Mouse (Mus musculus): ENCODE results near the gene 2210408I21Rik. TPM values are rescaled to one million over a fixed set of nuclear protein-coding genes. Genes with fewer than 3 reads are reported as not detected.
"Not testable (repeated sequence)": the region's sequence is repeated elsewhere in the genome, so short reads cannot be mapped to it uniquely, and the experiment has no call there.

Gene 2210408I21Rik
- 11.7 and 12.0 TPM in 2 replicates for polyA plus RNA-seq (2016; fragmentation: Nextera tagmentation; extraction: Ambion mirVana)

GRCm38 (mm10) chr13:77134931-77135620 is at the start of gene 2210408I21Rik, which contains the start of gene Slf1:
Gene 2210408I21Rik (plus strand): TSS chr13:77135540.
Gene Slf1 (minus strand): TSS chr13:77135473.
- Histone ChIP-seq H3K27me3 (no peaks in the 10 kb centered on the region), H3K9ac (replicated peaks) (peak within 1 kb of the TSS; percentile 92), H3K27ac (peak within 1 kb of the TSS; percentile 97), H3K4me2 (peak within 1 kb of the TSS; percentile 65), H3K36me3 (no peaks in the 10 kb centered on the region), H3K4me1 (replicated peaks) (peaks cover 5% of the 10 kb centered on the region; the same call in 1 of the 2 replicates), H3K9me3 (no peaks in the 10 kb centered on the region), H3K4me3 (replicated peaks) (peak within 1 kb of the TSS; percentile 94)
- under 1% methylated on average over 65 of the region's 65 CpGs for WGBS
- ATAC-seq (ENCODE audit: insufficient number of reproducible peaks, insufficient read depth, low FRiP score, low TSS enrichment, low read depth): peak; percentile 96

GRCm38 (mm10) chr13:77092876-77093275 is 42.5 kb upstream of the 2210408I21Rik start:
- H3K4me2 ChIP-seq; H3K4me1 ChIP-seq (replicated peaks); H3K4me3 ChIP-seq (replicated peaks); H3K9ac ChIP-seq (replicated peaks); H3K9me3 ChIP-seq; ATAC-seq (ENCODE audit: insufficient number of reproducible peaks, insufficient read depth, low FRiP score, low TSS enrichment, low read depth); H3K27ac ChIP-seq; H3K27me3 ChIP-seq: not testable (repeated sequence)
- peaks cover 34% of the 10 kb centered on the region for H3K36me3 ChIP-seq
- WGBS: 97% methylated on average over 1 of the region's 1 CpGs

- H3K4me3 ChIP-seq (replicated peaks): no peak overlapping the region
- no peak overlapping the region for H3K4me2 ChIP-seq
- ATAC-seq (ENCODE audit: insufficient number of reproducible peaks, insufficient read depth, low FRiP score, low TSS enrichment, low read depth): no peak
- H3K4me1 ChIP-seq (replicated peaks): no peaks in the 10 kb centered on the region
- H3K9ac ChIP-seq (replicated peaks): no peak overlapping the region
- H3K27ac ChIP-seq: no peak overlapping the region
- H3K9me3 ChIP-seq: no peaks in the 10 kb centered on the region
- no peaks in the 10 kb centered on the region for H3K27me3 ChIP-seq
- H3K36me3 ChIP-seq: peaks cover 11% of the 10 kb centered on the region
These were observed 27.6 kb upstream of the 2210408I21Rik start for GRCm38 (mm10) chr13:77107734-77108133.

GRCm38 (mm10) chr13:77118695-77119094 is 16.6 kb upstream of the 2210408I21Rik start:
- Histone ChIP-seq H3K27ac (no peak overlapping the region), H3K9ac (replicated peaks) (no peak overlapping the region), H3K4me2 (no peak overlapping the region), H3K4me1 (replicated peaks) (no peaks in the 10 kb centered on the region), H3K4me3 (replicated peaks) (no peak overlapping the region), H3K27me3 (no peaks in the 10 kb centered on the region), H3K36me3 (peaks cover 10% of the 10 kb centered on the region), H3K9me3 (no peaks in the 10 kb centered on the region)
- no peak for ATAC-seq (ENCODE audit: insufficient number of reproducible peaks, insufficient read depth, low FRiP score, low TSS enrichment, low read depth)
- WGBS: 94% methylated on average over 4 of the region's 4 CpGs

GRCm38 (mm10) chr13:77125159-77125558 is 10.2 kb upstream of the 2210408I21Rik start:
- Histone ChIP-seq H3K4me3 (replicated peaks) (no peak overlapping the region), H3K9ac (replicated peaks) (no peak overlapping the region), H3K36me3 (peaks cover 18% of the 10 kb centered on the region), H3K4me2 (no peak overlapping the region), H3K27me3 (no peaks in the 10 kb centered on the region), H3K9me3 (no peaks in the 10 kb centered on the region), H3K27ac (no peak overlapping the region), H3K4me1 (replicated peaks) (no peaks in the 10 kb centered on the region)
- no peak for ATAC-seq (ENCODE audit: insufficient number of reproducible peaks, insufficient read depth, low FRiP score, low TSS enrichment, low read depth)
- WGBS: 94% methylated on average over 3 of the region's 3 CpGs

GRCm38 (mm10) chr13:77128240-77128639 is 7.1 kb upstream of the 2210408I21Rik start:
- ATAC-seq (ENCODE audit: insufficient number of reproducible peaks, insufficient read depth, low FRiP score, low TSS enrichment, low read depth): no peak
- Histone ChIP-seq H3K27ac (no peak overlapping the region), H3K4me1 (replicated peaks) (no peaks in the 10 kb centered on the region), H3K27me3 (no peaks in the 10 kb centered on the region), H3K4me2 (no peak overlapping the region), H3K4me3 (replicated peaks) (no peak overlapping the region), H3K36me3 (peaks cover 18% of the 10 kb centered on the region), H3K9me3 (no peaks in the 10 kb centered on the region), H3K9ac (replicated peaks) (no peak overlapping the region)
- WGBS: 92% methylated on average over 2 of the region's 2 CpGs

- no peaks in the 10 kb centered on the region for H3K27me3 ChIP-seq
- no peak overlapping the region for H3K4me2 ChIP-seq
- H3K4me3 ChIP-seq (replicated peaks): no peak overlapping the region
- no peak for ATAC-seq (ENCODE audit: insufficient number of reproducible peaks, insufficient read depth, low FRiP score, low TSS enrichment, low read depth)
- peaks cover 2% of the 10 kb centered on the region; the same call in 1 of the 2 replicates for H3K4me1 ChIP-seq (replicated peaks)
- no peaks in the 10 kb centered on the region for H3K36me3 ChIP-seq
- no peak overlapping the region for H3K9ac ChIP-seq (replicated peaks)
- H3K27ac ChIP-seq: no peak overlapping the region
- 86% methylated on average over 2 of the region's 2 CpGs for WGBS
- no peaks in the 10 kb centered on the region for H3K9me3 ChIP-seq
These were observed 4.2 kb upstream of the 2210408I21Rik start for GRCm38 (mm10) chr13:77131132-77131531.

GRCm38 (mm10) chr13:77135621-77135981 is 261 bp downstream of the 2210408I21Rik start:
- Histone ChIP-seq H3K9ac (replicated peaks) (peak overlapping the region; percentile 92), H3K27ac (peak overlapping the region; percentile 97), H3K36me3 (no peaks in the 10 kb centered on the region), H3K9me3 (no peaks in the 10 kb centered on the region), H3K4me2 (peak overlapping the region; percentile 65), H3K4me1 (replicated peaks) (peaks cover 5% of the 10 kb centered on the region; the same call in 1 of the 2 replicates), H3K4me3 (replicated peaks) (peak overlapping the region; percentile 94), H3K27me3 (no peaks in the 10 kb centered on the region)
- WGBS: 2% methylated on average over 11 of the region's 11 CpGs
- ATAC-seq (ENCODE audit: insufficient number of reproducible peaks, insufficient read depth, low FRiP score, low TSS enrichment, low read depth): peak; percentile 61

GRCm38 (mm10) chr13:77140890-77141289 is 5.5 kb downstream of the 2210408I21Rik start:
- H3K9ac ChIP-seq (replicated peaks): no peak overlapping the region
- H3K36me3 ChIP-seq: no peaks in the 10 kb centered on the region
- no peak overlapping the region for H3K4me2 ChIP-seq
- ATAC-seq (ENCODE audit: insufficient number of reproducible peaks, insufficient read depth, low FRiP score, low TSS enrichment, low read depth): no peak
- WGBS: 90% methylated on average over 2 of the region's 2 CpGs
- H3K27ac ChIP-seq: no peak overlapping the region
- H3K4me1 ChIP-seq (replicated peaks): peaks cover 5% of the 10 kb centered on the region; the same call in 1 of the 2 replicates
- no peaks in the 10 kb centered on the region for H3K9me3 ChIP-seq
- no peaks in the 10 kb centered on the region for H3K27me3 ChIP-seq
- no peak overlapping the region for H3K4me3 ChIP-seq (replicated peaks)

GRCm38 (mm10) chr13:77177931-77178330 is 42.6 kb downstream of the 2210408I21Rik start:
- H3K4me2 ChIP-seq: no peak overlapping the region
- no peak overlapping the region for H3K27ac ChIP-seq
- H3K27me3 ChIP-seq: no peaks in the 10 kb centered on the region
- no peak overlapping the region for H3K4me3 ChIP-seq (replicated peaks)
- ATAC-seq (ENCODE audit: insufficient number of reproducible peaks, insufficient read depth, low FRiP score, low TSS enrichment, low read depth): no peak
- no peaks in the 10 kb centered on the region for H3K9me3 ChIP-seq
- no peak overlapping the region for H3K9ac ChIP-seq (replicated peaks)
- H3K4me1 ChIP-seq (replicated peaks): 0 out of 2 replicates have a peak, but pooled peaks cover 3% of the 10 kb centered on the region
- H3K36me3 ChIP-seq: no peaks in the 10 kb centered on the region

GRCm38 (mm10) chr13:77190606-77191005 is 55.3 kb downstream of the 2210408I21Rik start:
- H3K9me3 ChIP-seq: no peaks in the 10 kb centered on the region
- H3K36me3 ChIP-seq: no peaks in the 10 kb centered on the region
- no peak overlapping the region for H3K4me3 ChIP-seq (replicated peaks)
- no peak overlapping the region for H3K27ac ChIP-seq
- H3K4me2 ChIP-seq: no peak overlapping the region
- no peak overlapping the region for H3K9ac ChIP-seq (replicated peaks)
- H3K4me1 ChIP-seq (replicated peaks): no peaks in the 10 kb centered on the region
- WGBS: 89% methylated on average over 8 of the region's 8 CpGs
- no peak for ATAC-seq (ENCODE audit: insufficient number of reproducible peaks, insufficient read depth, low FRiP score, low TSS enrichment, low read depth)
- H3K27me3 ChIP-seq: no peaks in the 10 kb centered on the region

GRCm38 (mm10) chr13:77192201-77192600 is 56.9 kb downstream of the 2210408I21Rik start:
- no peaks in the 10 kb centered on the region for H3K4me1 ChIP-seq (replicated peaks)
- H3K9me3 ChIP-seq: no peaks in the 10 kb centered on the region
- H3K36me3 ChIP-seq: no peaks in the 10 kb centered on the region
- no peak overlapping the region for H3K9ac ChIP-seq (replicated peaks)
- H3K4me3 ChIP-seq (replicated peaks): no peak overlapping the region
- ATAC-seq (ENCODE audit: insufficient number of reproducible peaks, insufficient read depth, low FRiP score, low TSS enrichment, low read depth): no peak
- no peak overlapping the region for H3K27ac ChIP-seq
- no peaks in the 10 kb centered on the region for H3K27me3 ChIP-seq
- 95% methylated on average over 2 of the region's 2 CpGs for WGBS
- no peak overlapping the region for H3K4me2 ChIP-seq

All from limb, embryonic 12.5 days (tissue).